Mouse (Mus musculus) cortical plate, adult 2 months (tissue): Measurements from ENCODE around the gene Lclat1.

Source experiments
- CTCF ChIP-seq: fragments of 200-500 bp; IDR thresholded peaks from 2 replicates; pipeline ENCODE4 v1.5.1; 2011; ENCODE audit warnings: mild to moderate bottlenecking, control low read depth, low read length; ENCODE audit not compliant: insufficient read depth; ENCODE audit errors: extremely low read depth
- POLR2A ChIP-seq: fragments of 200-500 bp; IDR thresholded peaks from 2 replicates; pipeline ENCODE4 v1.6.1; 2011; ENCODE audit warnings: mild to moderate bottlenecking, low read length, control low read depth; ENCODE audit not compliant: insufficient read depth; ENCODE audit errors: extremely low read depth

DNA sequence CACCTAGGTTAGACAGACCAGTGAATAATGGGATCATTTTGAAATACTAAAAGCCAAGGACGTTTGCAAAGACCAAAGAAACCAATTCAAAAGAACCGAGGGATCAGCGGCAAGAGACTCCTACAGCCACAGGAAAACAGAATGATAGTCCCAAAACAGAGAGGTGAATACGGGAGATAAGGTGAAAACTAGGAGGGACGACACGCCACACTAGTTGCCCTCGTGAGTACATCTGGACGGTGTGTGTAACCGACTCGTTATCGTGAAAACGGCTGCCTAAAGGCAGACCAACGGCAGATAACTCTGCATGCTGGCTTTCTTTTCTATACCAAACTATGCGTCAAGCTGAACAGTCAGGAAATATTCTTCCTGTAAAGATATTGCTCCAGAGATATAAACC lies 140.0 kb downstream of the Lclat1 start:
- TF ChIP-seq POLR2A, result no peak
- no peak for TF ChIP-seq CTCF
